Mouse (Mus musculus) liver, embryonic 14.5 days (tissue): ENCODE measurements around the gene Mab21l2. TPM values are rescaled to one million over a fixed set of nuclear protein-coding genes. Genes with fewer than 3 reads are reported as not detected.
A peak's percentile ranks its signal among the peaks of the same experiment; 100 is the strongest.

Source experiments
- ATAC-seq: fragments of 200-750 bp; cut with Nextera tagmentation; 2 replicates; pipeline ENCODE4 v1.8.0; 2017; ENCODE audit warnings: moderate number of reproducible peaks, mild to moderate bottlenecking, moderate library complexity; ENCODE audit not compliant: insufficient read depth
- DNase-seq, 3 experiments: peaks; one replicate each; pipeline ENCODE4 v3.0.0-alpha.2; 2012 to 2013; ENCODE audit warnings: low read depth in 3 of 3, low spot score in 3 of 3
- H3K27ac ChIP-seq: fragments of 300-500 bp; sonication (generic); 2 replicates; pipeline ENCODE4 v1.5.1; 2014; ENCODE audit warnings: moderate library complexity, mild to moderate bottlenecking, control low read depth, inconsistent platforms
- H3K27me3 ChIP-seq: fragments of 300-500 bp; sonication (generic); 2 replicates; pipeline ENCODE4 v1.6.1; 2014; ENCODE audit warnings: mild to moderate bottlenecking, low read length, moderate library complexity; ENCODE audit not compliant: control insufficient read depth, insufficient read depth
- H3K36me3 ChIP-seq: fragments of 300-500 bp; sonication (generic); replicated peaks from 2 replicates; pipeline ENCODE4 v1.6.1; 2014; ENCODE audit warnings: low read depth; ENCODE audit not compliant: control insufficient read depth, insufficient read depth
- H3K4me1 ChIP-seq, 2 experiments: fragments of 200-500 bp in 1 of 2; fragments of 300-500 bp in 1 of 2; sonication (generic) in 1 of 2; replicated peaks; 2 replicates each; pipeline ENCODE4 v1.6.1; 2012 to 2014; ENCODE audit warnings: antibody characterized with exemption in 1 of 2, inconsistent platforms in 1 of 2, low read length in 1 of 2; ENCODE audit not compliant: control insufficient read depth in 2 of 2, insufficient read depth in 2 of 2
- H3K4me2 ChIP-seq: fragments of 300-500 bp; sonication (generic); 2 replicates; pipeline ENCODE4 v1.6.1; 2014; ENCODE audit warnings: low read depth, mild to moderate bottlenecking, control low read depth, moderate library complexity
- H3K4me3 ChIP-seq, 2 experiments: fragments of 200-500 bp in 1 of 2; fragments of 300-500 bp in 1 of 2; sonication (generic) in 1 of 2; 2 replicates each; pipeline ENCODE4 v1.5.1; 2012 to 2014; ENCODE audit warnings: low read depth in 2 of 2, low read length in 2 of 2, mild to moderate bottlenecking in 2 of 2, control low read depth in 1 of 2, inconsistent platforms in 1 of 2, moderate library complexity in 1 of 2; ENCODE audit not compliant: insufficient read depth in 1 of 2
- H3K9ac ChIP-seq: fragments of 300-500 bp; sonication (generic); replicated peaks from 2 replicates; pipeline ENCODE4 v1.6.1; 2014; ENCODE audit warnings: mild to moderate bottlenecking, control low read depth, moderate library complexity
- H3K9me3 ChIP-seq: fragments of 300-500 bp; sonication (generic); 2 replicates; pipeline ENCODE4 v1.6.1; 2016; ENCODE audit warnings: low read length, mixed read lengths; ENCODE audit not compliant: control insufficient read depth
- CTCF ChIP-seq: IDR thresholded peaks from 2 replicates; pipeline ENCODE4 v1.5.1; 2016; ENCODE audit warnings: antibody characterized with exemption, low read depth, control low read depth
- EP300 ChIP-seq: IDR thresholded peaks from 2 replicates; pipeline ENCODE4 v1.6.1; 2016; ENCODE audit warnings: antibody characterized with exemption, low read depth
- WGBS: fragments of 180-500 bp; shearing (Covaris S2); extraction: QIAGEN DNeasy Blood & Tissue Kit; methylation state at CpG from one replicate; pipeline ENCODE4 v1.1.7; 2014; ENCODE audit not compliant: insufficient replicate concordance; 5-methylcytosine and 5-hydroxymethylcytosine counted together
- polyA plus RNA-seq, 2 experiments: library from polyadenylated mRNA; depleted of rRNA in 1 of 2; stranded (reverse) in 1 of 2; unstranded in 1 of 2; fragments of >200 nt; fragmentation: Nextera tagmentation in 1 of 2; extraction: Ambion mirVana in 1 of 2; gene quantifications; 2 replicates each; pipeline versions ENCODE4 v1.2.1 to v1.2.3; 2012 to 2014

The Mab21l2 gene
- polyA plus RNA-seq (2012; rRNA removed): 0.31 and 0.69 TPM in 2 replicates
- 0.15 and 0.23 TPM in 2 replicates for polyA plus RNA-seq (2014; fragmentation: Nextera tagmentation; extraction: Ambion mirVana)

DNA sequence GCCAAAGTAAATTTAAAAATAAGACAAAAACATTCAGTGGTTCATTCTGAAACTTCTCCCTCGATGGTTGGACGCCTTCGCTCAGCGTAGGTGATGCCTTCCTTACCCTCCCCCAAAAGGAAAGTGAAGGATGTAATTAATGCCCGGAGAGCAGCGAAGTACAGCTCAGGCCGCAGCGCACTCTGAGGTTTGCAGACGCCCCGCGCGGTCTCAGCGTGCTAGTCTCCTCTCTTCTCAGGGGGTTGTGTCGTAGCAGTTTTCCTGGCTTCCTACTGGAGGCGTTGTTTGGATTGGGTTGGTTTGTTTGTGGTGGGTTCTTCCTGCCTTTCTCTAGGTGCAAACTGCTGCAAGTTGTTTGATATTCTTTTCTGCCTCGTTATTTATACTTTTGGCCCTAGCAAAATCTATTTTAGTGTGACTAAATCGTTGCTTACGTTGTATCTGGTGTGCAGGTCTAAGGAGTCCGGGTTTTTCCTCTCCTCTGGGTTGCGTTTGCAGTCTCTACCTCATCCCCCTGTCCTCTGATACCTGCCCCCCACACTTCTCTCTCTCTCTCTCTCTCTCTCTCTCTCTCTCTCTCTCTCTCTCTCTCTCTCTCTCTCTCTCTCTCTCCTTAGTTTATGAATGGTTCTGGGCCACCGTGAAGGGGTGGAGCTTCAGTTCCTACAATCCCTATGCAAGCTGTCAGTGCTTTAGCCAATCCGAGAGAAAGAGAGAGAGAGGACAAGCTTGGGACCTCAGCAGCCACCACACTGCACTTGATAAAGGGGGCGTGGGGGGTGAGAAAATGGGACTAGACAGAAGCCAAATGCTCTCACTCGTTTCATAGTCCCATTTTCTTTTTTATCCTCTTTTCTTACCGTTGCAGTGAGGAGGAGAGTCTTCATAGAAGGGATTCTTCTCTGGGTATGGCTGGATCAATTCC, at the start of gene Mab21l2:
TSS of gene Mab21l2 (minus strand) at position 539 of the 925 bp plus-strand sequence.
- Histone ChIP-seq H3K4me1 (no peaks in the 10 kb centered on the region), H3K9me3 (no peaks in the 10 kb centered on the region), H3K9ac (no peak within 1 kb of the TSS), H3K27me3 (peaks cover 55% of the 10 kb centered on the region), H3K36me3 (no peaks in the 10 kb centered on the region), H3K4me2 (peak within 1 kb of the TSS; percentile 49), H3K27ac (no peak within 1 kb of the TSS), H3K4me3 (peak within 1 kb of the TSS; percentile 42 to 44)
- no peak for ATAC-seq
- no peak for DNase-seq
- 2% methylated on average over 25 of the region's 25 CpGs for WGBS
- TF ChIP-seq EP300: no peak
- no peak for TF ChIP-seq CTCF

DNA sequence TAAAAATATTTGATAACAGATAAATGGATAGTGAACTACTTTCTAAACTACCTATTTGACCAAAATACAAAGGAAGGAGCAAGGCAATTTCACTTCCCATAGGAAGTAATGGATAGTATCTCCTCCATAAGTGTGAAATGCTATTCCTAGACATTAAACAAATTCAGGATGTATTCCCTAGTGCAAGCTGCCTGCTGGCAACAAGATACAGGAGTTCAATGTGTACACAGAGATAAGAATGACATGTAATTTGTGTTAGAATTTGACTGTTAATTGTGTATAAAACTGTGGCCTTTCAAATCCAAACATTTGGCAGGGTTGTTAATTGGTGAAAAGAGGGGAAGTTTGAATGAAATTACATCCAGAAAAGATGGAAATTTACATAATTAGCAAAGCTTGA, 26.9 kb upstream of the Mab21l2 start:
- no peak for ATAC-seq
- no peaks in the 10 kb centered on the region for H3K27me3 ChIP-seq
- TF ChIP-seq EP300 (peak; percentile 55), CTCF (no peak)

DNA sequence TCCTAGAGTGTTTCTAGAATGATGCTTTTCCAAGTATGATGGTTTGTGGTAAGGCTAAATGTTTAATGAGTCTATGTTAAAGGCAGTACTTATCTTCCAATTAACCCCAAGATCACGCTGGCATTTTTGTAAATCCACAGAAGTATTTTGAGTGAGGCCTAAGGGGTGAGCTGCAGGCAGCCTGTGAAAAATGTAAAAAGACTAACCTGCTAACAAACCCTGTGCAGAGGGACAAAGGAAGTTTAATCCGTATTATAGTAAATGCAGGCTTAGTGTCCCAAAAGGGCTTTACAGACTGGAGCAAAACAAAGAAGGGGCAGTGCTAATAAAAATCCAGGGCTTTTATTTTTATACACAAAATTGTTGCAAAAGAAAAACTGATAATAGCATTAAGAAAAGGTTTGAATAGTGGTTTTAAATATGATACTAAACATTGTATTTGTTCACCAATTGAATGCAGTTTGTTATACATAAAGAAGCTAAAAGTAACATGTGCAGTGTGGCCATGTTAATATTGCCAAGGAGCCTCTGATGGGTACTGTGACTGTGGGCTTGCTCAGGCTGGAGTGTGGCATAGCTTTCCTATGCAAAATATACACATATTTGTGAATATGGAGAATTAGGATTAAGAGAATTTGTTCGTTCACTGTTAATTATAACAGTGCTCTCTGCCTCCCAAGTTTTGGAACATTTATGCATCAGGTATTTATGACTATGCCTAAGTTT, 24.3 kb upstream of the Mab21l2 start:
- no peak overlapping the region for H3K4me2 ChIP-seq
- no peaks in the 10 kb centered on the region for H3K27me3 ChIP-seq
- no peak overlapping the region for H3K9ac ChIP-seq
- H3K4me3 ChIP-seq: no peak overlapping the region
- H3K4me1 ChIP-seq: peaks cover 0 to 1% of the 10 kb centered on the region in 2 experiments; a peak in 2 of 4 replicates
- no peak overlapping the region for H3K27ac ChIP-seq
- no peaks in the 10 kb centered on the region for H3K9me3 ChIP-seq
- no peak for DNase-seq
- ATAC-seq: no peak
- WGBS: 60% methylated on average over 3 of the region's 3 CpGs
- TF ChIP-seq CTCF (no peak), EP300 (no peak)
- H3K36me3 ChIP-seq: no peaks in the 10 kb centered on the region

More for the DNA sequence above, 26.9 kb upstream of the Mab21l2 start:
- DNase-seq: no peak
- H3K27ac ChIP-seq: no peak overlapping the region
- no peak overlapping the region for H3K9ac ChIP-seq
- no peaks in the 10 kb centered on the region for H3K36me3 ChIP-seq
- no peak overlapping the region for H3K4me3 ChIP-seq
- H3K4me2 ChIP-seq: no peak overlapping the region
- H3K9me3 ChIP-seq: no peaks in the 10 kb centered on the region
- peaks cover 0 to 1% of the 10 kb centered on the region in 2 experiments; a peak in 2 of 4 replicates for H3K4me1 ChIP-seq

DNA sequence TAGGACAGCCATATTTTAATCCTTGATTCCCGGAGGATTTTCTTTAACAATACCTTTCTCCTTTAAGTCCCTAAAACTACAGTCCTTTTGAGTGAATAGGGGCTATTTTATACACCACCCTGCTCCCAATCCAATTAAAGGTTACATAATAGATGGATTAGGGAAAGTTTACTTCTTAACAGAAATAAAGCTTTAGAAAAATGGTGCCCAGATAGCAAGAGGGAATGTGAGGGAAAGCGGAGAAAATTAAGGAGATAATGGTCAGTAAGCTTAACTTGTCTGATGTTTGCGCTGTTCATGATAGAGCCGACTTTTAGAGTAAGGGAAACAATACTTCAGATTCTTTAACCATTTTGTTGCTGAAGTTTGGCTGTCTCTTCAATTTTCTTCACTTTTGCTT, 23.1 kb upstream of the Mab21l2 start:
- TF ChIP-seq CTCF (no peak), EP300 (no peak)
- DNase-seq (no peak), ATAC-seq (no peak)
- no peaks in the 10 kb centered on the region for H3K9me3 ChIP-seq
- H3K4me2 ChIP-seq: no peak overlapping the region
- no peak overlapping the region for H3K9ac ChIP-seq
- H3K27me3 ChIP-seq: no peaks in the 10 kb centered on the region
- no peak overlapping the region for H3K4me3 ChIP-seq
- WGBS: 59% methylated on average over 4 of the region's 4 CpGs
- H3K36me3 ChIP-seq: no peaks in the 10 kb centered on the region
- no peak overlapping the region for H3K27ac ChIP-seq
- H3K4me1 ChIP-seq: peaks cover 0 to 7% of the 10 kb centered on the region in 2 experiments; a peak in 3 of 4 replicates

DNA sequence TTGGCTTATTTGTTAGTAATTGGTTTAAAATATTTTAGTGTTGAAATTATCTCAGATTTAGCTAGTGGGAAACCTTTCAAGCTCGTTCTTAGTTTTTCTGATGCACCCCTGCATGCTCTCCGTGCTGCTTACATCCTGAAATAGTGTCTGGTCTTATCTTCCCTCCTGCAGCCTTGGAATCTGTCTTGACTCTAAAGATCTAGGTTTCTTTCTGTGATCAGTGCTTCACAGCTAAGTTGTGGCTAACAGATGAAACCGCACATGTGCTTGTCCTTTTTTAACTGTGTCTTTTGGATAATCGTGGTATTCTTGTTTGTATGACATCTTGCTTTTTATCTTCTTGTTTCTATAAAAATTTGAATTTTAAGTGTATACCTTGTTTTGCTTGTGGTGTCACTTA, 18.9 kb upstream of the Mab21l2 start:
- 10% methylated on average over 4 of the region's 4 CpGs for WGBS
- no peaks in the 10 kb centered on the region for H3K9me3 ChIP-seq
- no peak overlapping the region for H3K4me2 ChIP-seq
- H3K9ac ChIP-seq: no peak overlapping the region
- H3K36me3 ChIP-seq: no peaks in the 10 kb centered on the region
- H3K27me3 ChIP-seq: no peaks in the 10 kb centered on the region
- ATAC-seq (peak; percentile 65; the same call in 1 of the 2 replicates), DNase-seq (no peak)
- H3K27ac ChIP-seq: no peak overlapping the region
- no peak overlapping the region for H3K4me3 ChIP-seq
- TF ChIP-seq EP300 (peak; percentile 78), CTCF (no peak)
- peaks cover 0 to 12% of the 10 kb centered on the region in 2 experiments; a peak in 3 of 4 replicates for H3K4me1 ChIP-seq
